Mouse (Mus musculus): ENCODE data around the gene E4f1.

- TF ChIP-seq CTCF (IDR thresholded peaks at IDR 0.05; ENCODE audit: extremely low read depth, insufficient read depth, low read length) (no peak), POLR2A (IDR thresholded peaks at IDR 0.05; ENCODE audit: extremely low read depth, insufficient read depth, low read length) (no peak)
Observed at GRCm38 (mm10) chr17:24440377-24440776, 29.7 kb downstream of the E4f1 start.

All from cortical plate, adult 2 months (tissue).